ENCODE assay signal across 8 mouse cellular contexts in genomic region chr1:134636684-134637083, GRCm38 (mm10). TPM values are rescaled to one million over a fixed set of nuclear protein-coding genes. Genes with fewer than 3 reads are reported as not detected.
DNase-seq lines count a peak whose midpoint lies in the region; ATAC-seq and TF ChIP-seq lines count a peak whose summit lies in the region.

No protein-coding gene starts in this region.

- intact Hi-C loops in heart, postnatal 25 days (cut with DNase I), result loop anchor here (5.0 to 10.0 kb wide), 3 partner anchors 201 to 318 kb away; partner anchors contain the start of gene Ppp1r12b

- TF ChIP-seq CTCF in intestine, postnatal 0 days (IDR thresholded peaks at IDR 0.05; ENCODE audit: low read depth), result peak; percentile 69

- H3K4me3 ChIP-seq in intestine, postnatal 0 days (ENCODE audit: low read depth, low read length), result no peak overlapping the region
- H3K4me3 ChIP-seq in intestine, embryonic 15.5 days (replicated peaks), result no peak overlapping the region
- H3K4me3 ChIP-seq in hindbrain, embryonic 13.5 days, result no peak overlapping the region

- H3K9ac ChIP-seq in intestine, postnatal 0 days (ENCODE audit: low read depth, low read length), result no peak overlapping the region
- H3K9ac ChIP-seq in intestine, embryonic 15.5 days, result no peak overlapping the region
- H3K9ac ChIP-seq in hindbrain, embryonic 13.5 days, result 0 out of 2 replicates have a peak overlapping the region, but pooled peaks have one; percentile 6

- 0 out of 2 replicates have a peak, but pooled peaks cover 4% of the 10 kb centered on the region for H3K4me1 ChIP-seq in intestine, postnatal 0 days (replicated peaks; ENCODE audit: control insufficient read depth, insufficient read depth, low read length)
- no peaks in the 10 kb centered on the region; the same call in 1 of the 2 replicates for H3K4me1 ChIP-seq in intestine, embryonic 15.5 days (replicated peaks)
- peaks cover 10% of the 10 kb centered on the region; the same call in 1 of the 2 replicates for H3K4me1 ChIP-seq in hindbrain, embryonic 13.5 days (replicated peaks)

- 6% methylated on average over 3 of the region's 3 CpGs for WGBS in intestine, postnatal 0 days
- WGBS in intestine, embryonic 15.5 days, result 8% methylated on average over 3 of the region's 3 CpGs
- 9% methylated on average over 3 of the region's 3 CpGs for WGBS in hindbrain, embryonic 13.5 days

- no peaks in the 10 kb centered on the region for H3K9me3 ChIP-seq in intestine, postnatal 0 days (ENCODE audit: control insufficient read depth)
- H3K9me3 ChIP-seq in intestine, embryonic 15.5 days, result no peaks in the 10 kb centered on the region
- H3K9me3 ChIP-seq in hindbrain, embryonic 13.5 days, result no peaks in the 10 kb centered on the region

- 0 out of 2 replicates have a peak, but pooled peaks have one; percentile 15 for ATAC-seq in intestine, postnatal 0 days
- no peak for ATAC-seq in intestine, embryonic 15.5 days
- peak; percentile 35; the same call in 1 of the 2 replicates for ATAC-seq in hindbrain, embryonic 13.5 days (ENCODE audit: low FRiP score)
- peak; percentile 83 for ATAC-seq in megakaryocyte progenitor cell, adult 5-6 weeks (replicated peaks; ENCODE audit: poor library complexity)

- H3K27me3 ChIP-seq in intestine, postnatal 0 days (replicated peaks; ENCODE audit: control insufficient read depth, insufficient read depth, low read length), result no peaks in the 10 kb centered on the region
- no peaks in the 10 kb centered on the region for H3K27me3 ChIP-seq in intestine, embryonic 15.5 days (replicated peaks)
- no peaks in the 10 kb centered on the region for H3K27me3 ChIP-seq in hindbrain, embryonic 13.5 days

- no peak overlapping the region for H3K27ac ChIP-seq in intestine, postnatal 0 days (ENCODE audit: low read depth, low read length)
- H3K27ac ChIP-seq in intestine, embryonic 15.5 days, result no peak overlapping the region
- H3K27ac ChIP-seq in hindbrain, embryonic 13.5 days, result no peak overlapping the region

- H3K36me3 ChIP-seq in intestine, postnatal 0 days (ENCODE audit: control insufficient read depth, insufficient read depth), result 0 out of 2 replicates have a peak, but pooled peaks cover 12% of the 10 kb centered on the region
- peaks cover 5% of the 10 kb centered on the region; the same call in 1 of the 2 replicates for H3K36me3 ChIP-seq in intestine, embryonic 15.5 days
- peaks cover 32% of the 10 kb centered on the region for H3K36me3 ChIP-seq in hindbrain, embryonic 13.5 days

- no peak overlapping the region for H3K4me2 ChIP-seq in intestine, postnatal 0 days (replicated peaks; ENCODE audit: low read depth)
- no peak overlapping the region for H3K4me2 ChIP-seq in intestine, embryonic 15.5 days (replicated peaks)
- no peak overlapping the region for H3K4me2 ChIP-seq in hindbrain, embryonic 13.5 days

- peak; percentile 50 for DNase-seq in CD4-positive, CD25-positive, alpha-beta regulatory T cell, adult 2 months (ENCODE audit: low read depth, low spot score)
- DNase-seq in adipocyte (ENCODE audit: low spot score), result peak; percentile 56
- peak; percentile 48 for DNase-seq in thymus, postnatal 25 days
- no peak for DNase-seq in heart, postnatal 25 days (ENCODE audit: low spot score)

RNA-seq across cellular contexts. Expression of gene Syt2, which starts 9.8 kb away (rescaled TPM):
- polyA plus RNA-seq in intestine, postnatal 0 days (2015; fragmentation: Nextera tagmentation; extraction: Ambion mirVana), result 0.48 and 0.84 TPM in 2 replicates
- polyA plus RNA-seq in intestine, embryonic 15.5 days (2015; fragmentation: Nextera tagmentation; extraction: Ambion mirVana), result 0.87 and 2.0 TPM in 2 replicates
- polyA plus RNA-seq in hindbrain, embryonic 13.5 days (2015; fragmentation: Nextera tagmentation; extraction: Ambion mirVana), result 3.8 and 8.2 TPM in 2 replicates
- total RNA-seq in megakaryocyte progenitor cell, adult 5-6 weeks (2015), result 0.05 and 0.10 TPM in 2 replicates
- total RNA-seq in megakaryocyte progenitor cell, adult 5-6 weeks (2017), result not detected in 2 replicates
- total RNA-seq in heart, postnatal 25 days (2021), result not detected
